Mouse (Mus musculus): ENCODE measurements around the gene Parvb. TPM values are rescaled to one million over a fixed set of nuclear protein-coding genes. Genes with fewer than 3 reads are reported as not detected.
A peak's percentile ranks its signal among the peaks of the same experiment; 100 is the strongest.

Parvb gene
- total and polyA plus RNA-seq, 2 experiments from 2014 or later, result 10.8 to 26.1 TPM

- no peak for ATAC-seq (ENCODE audit: insufficient read depth, low read depth)
- no peak overlapping the region for H3K4me2 ChIP-seq (ENCODE audit: low read depth, low read length)
Measured at GRCm38 (mm10) chr15:84315276-84316046, 83.6 kb downstream of the Parvb start.

DNA sequence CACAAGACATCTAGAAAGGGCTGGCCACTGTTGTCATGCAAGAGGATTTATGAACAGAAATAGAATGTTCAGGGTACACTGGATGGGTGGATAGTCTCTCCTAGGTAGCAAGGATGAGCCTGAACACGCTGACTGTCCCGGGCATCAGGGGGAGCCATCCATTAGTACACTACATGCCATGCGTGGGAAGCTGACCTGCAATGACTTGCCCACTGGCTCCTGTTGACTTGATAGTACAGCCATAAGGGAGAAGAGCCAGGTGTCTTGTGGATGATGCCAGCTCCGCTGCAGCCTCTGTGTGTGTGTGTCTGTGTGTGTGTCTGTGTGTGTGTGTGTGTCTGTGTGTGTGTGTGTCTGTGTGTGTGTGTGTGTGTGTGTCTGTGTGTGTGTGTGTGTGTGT lies 87.5 kb downstream of the Parvb start:
- no peak for ATAC-seq (ENCODE audit: insufficient read depth, low read depth)
- Histone ChIP-seq H3K4me3 (ENCODE audit: low read depth, low read length) (no peak overlapping the region), H3K9me3 (replicated peaks; ENCODE audit: control insufficient read depth, low read length) (no peaks in the 10 kb centered on the region), H3K27ac (ENCODE audit: low read depth) (no peak overlapping the region), H3K27me3 (ENCODE audit: control insufficient read depth, insufficient read depth, low read length) (no peaks in the 10 kb centered on the region), H3K4me1 (ENCODE audit: control insufficient read depth, insufficient read depth) (no peaks in the 10 kb centered on the region), H3K4me2 (ENCODE audit: low read depth, low read length) (no peak overlapping the region), H3K36me3 (replicated peaks; ENCODE audit: control insufficient read depth, insufficient read depth, low read length) (no peaks in the 10 kb centered on the region; the same call in 1 of the 2 replicates), H3K9ac (replicated peaks; ENCODE audit: low read depth, low read length) (no peak overlapping the region)
- 81% methylated on average over 4 of the region's 4 CpGs for WGBS
- no peak for TF ChIP-seq EP300 (IDR thresholded peaks at IDR 0.05; ENCODE audit: low read depth)
- no peak for TF ChIP-seq CTCF (IDR thresholded peaks at IDR 0.05; ENCODE audit: low read depth)
- DNase-seq (ENCODE audit: low spot score), result no peak

More at GRCm38 (mm10) chr15:84315276-84316046, 83.6 kb downstream of the Parvb start:
- TF ChIP-seq CTCF (IDR thresholded peaks at IDR 0.05; ENCODE audit: low read depth) (no peak), EP300 (IDR thresholded peaks at IDR 0.05; ENCODE audit: low read depth) (no peak)
- no peaks in the 10 kb centered on the region for H3K27me3 ChIP-seq (ENCODE audit: control insufficient read depth, insufficient read depth, low read length)
- peaks cover 5% of the 10 kb centered on the region; the same call in 1 of the 2 replicates for H3K36me3 ChIP-seq (replicated peaks; ENCODE audit: control insufficient read depth, insufficient read depth, low read length)
- WGBS, result 71% methylated on average over 15 of the region's 15 CpGs
- DNase-seq (ENCODE audit: low spot score), result no peak
- no peak overlapping the region for H3K4me3 ChIP-seq (ENCODE audit: low read depth, low read length)
- no peak overlapping the region for H3K9ac ChIP-seq (replicated peaks; ENCODE audit: low read depth, low read length)
- H3K4me1 ChIP-seq (ENCODE audit: control insufficient read depth, insufficient read depth), result peaks cover 19% of the 10 kb centered on the region
- H3K27ac ChIP-seq (ENCODE audit: low read depth), result no peak overlapping the region
- H3K9me3 ChIP-seq (replicated peaks; ENCODE audit: control insufficient read depth, low read length), result no peaks in the 10 kb centered on the region

DNA sequence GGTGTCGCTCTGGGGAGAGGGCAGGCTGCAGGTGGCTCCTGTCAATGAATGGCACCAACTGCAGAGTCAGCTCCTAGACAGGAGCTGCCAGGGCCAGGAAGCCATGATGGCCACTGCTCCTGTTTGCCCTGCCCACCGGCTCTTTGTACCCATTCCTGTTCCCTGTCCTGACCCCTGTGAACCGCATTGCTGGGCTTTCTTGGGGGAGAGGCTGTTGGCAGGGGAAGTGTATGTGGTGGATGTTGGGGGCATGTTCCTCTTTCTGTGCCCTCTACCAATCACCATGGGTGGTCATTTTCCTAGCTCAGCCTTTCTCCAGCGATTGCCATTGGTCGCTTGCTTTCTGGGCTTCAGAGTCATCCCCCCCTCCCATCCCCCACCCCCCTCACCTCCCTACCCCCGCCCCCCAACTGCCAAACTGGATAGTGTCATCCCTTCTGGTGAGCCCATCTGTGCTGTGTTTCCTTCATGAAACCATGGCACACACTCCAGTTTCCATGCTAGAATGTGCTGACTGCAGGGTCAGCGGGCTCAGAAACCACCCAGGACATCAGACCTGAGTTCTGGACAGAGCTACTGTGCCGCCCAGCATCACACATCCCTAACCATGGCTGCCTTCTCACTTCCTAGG lies 89.8 kb downstream of the Parvb start:
- no peak for DNase-seq (ENCODE audit: low spot score)
- ATAC-seq (ENCODE audit: insufficient read depth, low read depth), result no peak
- no peak overlapping the region for H3K9ac ChIP-seq (replicated peaks; ENCODE audit: low read depth, low read length)
- H3K9me3 ChIP-seq (replicated peaks; ENCODE audit: control insufficient read depth, low read length), result no peaks in the 10 kb centered on the region
- H3K4me1 ChIP-seq (ENCODE audit: control insufficient read depth, insufficient read depth), result no peaks in the 10 kb centered on the region
- no peaks in the 10 kb centered on the region for H3K36me3 ChIP-seq (replicated peaks; ENCODE audit: control insufficient read depth, insufficient read depth, low read length)
- H3K27me3 ChIP-seq (ENCODE audit: control insufficient read depth, insufficient read depth, low read length), result peaks cover 6% of the 10 kb centered on the region; the same call in 1 of the 2 replicates
- WGBS, result 70% methylated on average over 8 of the region's 8 CpGs
- H3K4me2 ChIP-seq (ENCODE audit: low read depth, low read length), result no peak overlapping the region
- no peak overlapping the region for H3K4me3 ChIP-seq (ENCODE audit: low read depth, low read length)
- TF ChIP-seq CTCF (IDR thresholded peaks at IDR 0.05; ENCODE audit: low read depth), result no peak
- TF ChIP-seq EP300 (IDR thresholded peaks at IDR 0.05; ENCODE audit: low read depth), result no peak
- H3K27ac ChIP-seq (ENCODE audit: low read depth), result no peak overlapping the region

DNA sequence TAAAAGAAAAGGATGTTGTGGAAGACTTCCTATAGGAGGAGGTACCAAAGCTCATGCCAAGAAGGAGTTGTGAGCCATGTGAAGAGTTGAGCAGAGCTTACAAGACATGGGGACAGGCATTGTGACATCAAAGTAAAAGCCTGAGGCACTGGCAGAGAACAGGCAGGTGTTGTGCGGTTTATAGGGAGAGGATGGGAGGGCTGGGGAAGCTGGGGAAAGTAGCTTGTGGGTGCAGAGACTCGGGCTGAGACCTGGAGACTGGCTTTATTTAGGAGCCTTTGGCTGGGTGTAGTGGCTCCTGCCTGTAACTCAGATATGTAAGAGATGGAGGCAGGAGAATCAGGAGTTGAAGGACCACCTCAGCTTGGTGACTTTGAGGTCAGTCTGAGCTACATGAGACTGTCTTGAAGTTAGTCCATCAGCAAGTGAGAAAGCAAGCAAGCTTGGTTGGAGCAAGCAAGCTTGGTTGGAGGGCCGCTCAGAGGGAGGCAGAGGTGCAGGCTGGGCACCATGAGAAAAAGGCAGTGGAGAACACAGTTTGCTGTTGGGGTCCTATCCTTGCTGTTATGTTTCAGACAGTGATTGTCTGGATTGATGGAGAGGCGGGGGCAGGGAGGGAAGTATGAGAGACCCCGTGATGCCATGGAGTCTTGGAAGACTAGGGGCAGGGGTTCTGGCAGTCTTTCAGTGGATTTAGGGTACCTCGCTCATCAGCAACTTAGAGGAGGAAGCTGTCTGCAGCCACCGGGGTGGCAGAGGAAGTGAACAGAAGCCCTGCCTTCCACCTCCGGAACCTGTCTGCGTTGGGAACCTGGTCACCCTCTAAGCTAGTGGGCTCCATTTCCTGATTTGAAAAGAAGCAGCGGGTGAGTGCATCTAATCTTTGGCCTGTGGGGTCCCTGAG lies 92.4 kb downstream of the Parvb start, which contains the start of gene Parvg:
Parvg (plus strand) TSS at position 61 of the 904 bp plus-strand sequence.
- Histone ChIP-seq H3K4me2 (ENCODE audit: low read depth, low read length) (peak within 1 kb of the TSS; percentile 34; the same call in 1 of the 2 replicates), H3K4me1 (ENCODE audit: control insufficient read depth, insufficient read depth) (no peaks in the 10 kb centered on the region), H3K4me3 (ENCODE audit: low read depth, low read length) (peak within 1 kb of the TSS; percentile 24; the same call in 1 of the 2 replicates), H3K9me3 (replicated peaks; ENCODE audit: control insufficient read depth, low read length) (no peaks in the 10 kb centered on the region), H3K36me3 (replicated peaks; ENCODE audit: control insufficient read depth, insufficient read depth, low read length) (no peaks in the 10 kb centered on the region), H3K9ac (replicated peaks; ENCODE audit: low read depth, low read length) (no peak within 1 kb of the TSS; the same call in 1 of the 2 replicates), H3K27ac (ENCODE audit: low read depth) (peak within 1 kb of the TSS; percentile 20; the same call in 1 of the 2 replicates), H3K27me3 (ENCODE audit: control insufficient read depth, insufficient read depth, low read length) (peaks cover 6% of the 10 kb centered on the region; the same call in 1 of the 2 replicates)
- WGBS, result 62% methylated on average over 10 of the region's 10 CpGs
- DNase-seq (ENCODE audit: low spot score) (no peak), ATAC-seq (ENCODE audit: insufficient read depth, low read depth) (no peak)
- TF ChIP-seq EP300 (IDR thresholded peaks at IDR 0.05; ENCODE audit: low read depth) (no peak), CTCF (IDR thresholded peaks at IDR 0.05; ENCODE audit: low read depth) (no peak)

Data from heart, postnatal 0 days (tissue).